Mouse (Mus musculus) neural tube, embryonic 13.5 days (tissue): ENCODE results near the gene Mthfd2. TPM values are rescaled to one million over a fixed set of nuclear protein-coding genes. Genes with fewer than 3 reads are reported as not detected.
"Not testable (repeated sequence)": the region's sequence is repeated elsewhere in the genome, so short reads cannot be mapped to it uniquely, and the experiment has no call there.

Experiments
- ATAC-seq: fragments of 200-750 bp; cut with Nextera tagmentation; 2 replicates; pipeline ENCODE4 v1.8.0; 2017; ENCODE audit warnings: low read depth, mild to moderate bottlenecking, moderate TSS enrichment, moderate library complexity
- H3K27ac ChIP-seq: fragments of 300-500 bp; sonication (generic); replicated peaks from 2 replicates; pipeline ENCODE4 v1.5.1; 2015; ENCODE audit warnings: moderate library complexity, mild to moderate bottlenecking, inconsistent platforms
- H3K27me3 ChIP-seq: fragments of 300-500 bp; sonication (generic); 2 replicates; pipeline ENCODE4 v1.6.1; 2015; ENCODE audit warnings: mild to moderate bottlenecking, inconsistent platforms
- H3K36me3 ChIP-seq: fragments of 300-500 bp; sonication (generic); 2 replicates; pipeline ENCODE4 v1.6.1; 2015; ENCODE audit warnings: mild to moderate bottlenecking, inconsistent platforms
- H3K4me1 ChIP-seq: fragments of 300-500 bp; sonication (generic); replicated peaks from 2 replicates; pipeline ENCODE4 v1.6.1; 2015; ENCODE audit warnings: inconsistent platforms
- H3K4me2 ChIP-seq: fragments of 300-500 bp; sonication (generic); 2 replicates; pipeline ENCODE4 v1.6.1; 2015; ENCODE audit warnings: inconsistent platforms, mild to moderate bottlenecking, moderate library complexity
- H3K4me3 ChIP-seq: fragments of 300-500 bp; sonication (generic); 2 replicates; pipeline ENCODE4 v1.5.1; 2015; ENCODE audit warnings: mild to moderate bottlenecking, inconsistent platforms
- H3K9ac ChIP-seq: fragments of 300-500 bp; sonication (generic); 2 replicates; pipeline ENCODE4 v1.6.1; 2015; ENCODE audit warnings: moderate library complexity, mild to moderate bottlenecking, inconsistent platforms
- H3K9me3 ChIP-seq: fragments of 300-500 bp; sonication (generic); 2 replicates; pipeline ENCODE4 v1.6.1; 2016; ENCODE audit warnings: inconsistent platforms
- WGBS: fragments of 180-500 bp; shearing (Covaris S2); methylation state at CpG from one replicate; pipeline ENCODE4 v1.1.7; 2015; 5-methylcytosine and 5-hydroxymethylcytosine counted together
- polyA plus RNA-seq: library from polyadenylated mRNA; unstranded; fragments of >200 nt; fragmentation: Nextera tagmentation; extraction: Ambion mirVana; gene quantifications from 2 replicates; pipeline ENCODE4 v1.2.1, GENCODE M21; 2015

The Mthfd2 gene
- polyA plus RNA-seq, 1 experiment from 2014 or later = 27.6 TPM

DNA sequence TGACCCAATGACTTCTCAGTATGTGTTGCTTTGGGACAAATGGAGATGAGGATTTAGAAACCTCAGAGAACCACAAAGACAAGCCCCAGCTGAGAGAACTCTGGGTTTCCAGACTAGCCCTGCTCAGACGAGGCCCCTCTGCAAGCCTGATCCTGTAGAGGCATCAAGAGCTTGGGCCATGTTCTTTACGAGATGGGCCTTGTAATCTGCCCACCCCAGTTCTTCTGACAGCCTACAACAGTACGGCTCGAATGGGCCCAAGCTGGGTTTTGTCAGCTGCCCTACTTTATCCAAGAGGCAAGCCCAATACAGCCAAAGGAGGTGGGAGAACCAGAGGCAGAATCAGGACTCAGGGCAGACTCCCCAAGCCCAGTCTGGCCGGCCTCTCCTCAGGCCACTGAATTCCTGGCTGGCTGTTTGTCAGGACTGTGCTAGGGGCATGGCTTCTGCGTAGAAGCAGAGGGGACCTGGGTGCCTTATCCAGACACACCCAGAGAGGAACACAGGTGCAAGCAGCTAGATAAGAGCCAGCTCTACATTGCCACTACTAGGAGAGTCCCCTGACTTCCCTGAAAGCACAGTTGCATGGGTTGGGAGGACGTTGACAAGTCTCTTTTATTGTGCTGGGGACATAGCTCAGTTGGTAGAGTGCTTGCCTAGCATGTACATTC is 25.9 kb upstream of the Mthfd2 start:
- Histone ChIP-seq H3K4me3 (no peak overlapping the region), H3K9me3 (no peaks in the 10 kb centered on the region), H3K4me1 (peaks cover 15% of the 10 kb centered on the region), H3K27ac (no peak overlapping the region), H3K4me2 (no peak overlapping the region), H3K9ac (0 out of 2 replicates have a peak overlapping the region, but pooled peaks have one; percentile 3), H3K36me3 (peaks cover 28% of the 10 kb centered on the region), H3K27me3 (no peaks in the 10 kb centered on the region)
- ATAC-seq = no peak
- WGBS = 82% methylated on average over 7 of the region's 7 CpGs

DNA sequence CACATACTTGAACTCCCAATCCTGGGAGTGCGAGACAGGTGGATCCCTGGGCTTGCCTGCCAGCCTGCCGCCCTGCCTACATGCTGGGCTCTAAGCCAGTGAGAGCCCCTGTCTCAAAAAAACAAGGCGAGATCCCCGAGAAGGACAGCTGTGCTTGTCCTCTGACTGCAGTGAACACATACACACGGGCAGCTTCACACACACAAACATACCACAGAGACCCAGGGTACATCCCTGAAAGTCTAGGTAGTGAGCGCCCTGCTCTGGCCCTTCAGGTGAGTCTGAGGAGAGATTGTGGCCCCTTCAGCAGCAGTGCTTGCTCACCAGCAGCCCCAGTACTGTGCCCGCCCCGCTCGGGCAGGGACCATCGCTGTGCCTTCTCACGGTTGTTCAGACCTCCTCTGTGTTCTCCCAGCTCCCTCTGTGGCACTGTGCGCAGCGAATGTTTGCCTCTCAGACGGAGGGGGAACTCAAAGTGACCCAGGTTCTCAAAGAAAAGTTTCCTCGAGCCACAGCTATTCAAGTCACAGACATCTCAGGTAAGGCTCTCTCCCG is 25.2 kb upstream of the Mthfd2 start:
- 91% methylated on average over 16 of the region's 16 CpGs for WGBS
- peaks cover 28% of the 10 kb centered on the region for H3K36me3 ChIP-seq
- H3K27ac ChIP-seq = no peak overlapping the region
- peaks cover 15% of the 10 kb centered on the region for H3K4me1 ChIP-seq
- no peaks in the 10 kb centered on the region for H3K9me3 ChIP-seq
- no peak for ATAC-seq
- no peaks in the 10 kb centered on the region for H3K27me3 ChIP-seq
- no peak overlapping the region for H3K4me2 ChIP-seq
- 0 out of 2 replicates have a peak overlapping the region, but pooled peaks have one; percentile 92 for H3K9ac ChIP-seq
- H3K4me3 ChIP-seq = no peak overlapping the region

DNA sequence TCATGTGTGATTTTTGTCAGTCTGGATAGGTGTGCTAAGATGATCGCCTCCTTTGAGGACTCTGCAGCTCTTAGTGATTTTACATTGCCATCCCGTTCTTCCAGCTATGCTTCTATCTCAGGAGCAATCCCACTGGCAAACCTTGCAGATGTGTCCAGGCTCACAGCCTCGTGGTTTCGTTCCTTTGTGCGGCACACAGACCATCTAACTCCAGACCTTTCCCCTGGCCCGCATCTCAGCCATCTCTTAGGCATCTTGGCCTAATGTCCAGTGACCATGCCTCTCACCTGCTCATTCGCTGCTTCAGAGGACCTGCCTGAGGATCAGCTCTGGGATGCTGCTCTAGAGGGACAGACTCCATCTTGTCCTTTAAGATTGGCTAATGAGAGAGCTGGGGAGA is 24.5 kb upstream of the Mthfd2 start:
- no peaks in the 10 kb centered on the region for H3K27me3 ChIP-seq
- peak overlapping the region; percentile 92 for H3K9ac ChIP-seq
- H3K9me3 ChIP-seq = no peaks in the 10 kb centered on the region
- peak overlapping the region; percentile 86 for H3K4me3 ChIP-seq
- peaks cover 27% of the 10 kb centered on the region for H3K36me3 ChIP-seq
- 83% methylated on average over 7 of the region's 7 CpGs for WGBS
- peaks cover 15% of the 10 kb centered on the region for H3K4me1 ChIP-seq
- no peak for ATAC-seq
- no peak overlapping the region for H3K27ac ChIP-seq
- peak overlapping the region; percentile 93 for H3K4me2 ChIP-seq

DNA sequence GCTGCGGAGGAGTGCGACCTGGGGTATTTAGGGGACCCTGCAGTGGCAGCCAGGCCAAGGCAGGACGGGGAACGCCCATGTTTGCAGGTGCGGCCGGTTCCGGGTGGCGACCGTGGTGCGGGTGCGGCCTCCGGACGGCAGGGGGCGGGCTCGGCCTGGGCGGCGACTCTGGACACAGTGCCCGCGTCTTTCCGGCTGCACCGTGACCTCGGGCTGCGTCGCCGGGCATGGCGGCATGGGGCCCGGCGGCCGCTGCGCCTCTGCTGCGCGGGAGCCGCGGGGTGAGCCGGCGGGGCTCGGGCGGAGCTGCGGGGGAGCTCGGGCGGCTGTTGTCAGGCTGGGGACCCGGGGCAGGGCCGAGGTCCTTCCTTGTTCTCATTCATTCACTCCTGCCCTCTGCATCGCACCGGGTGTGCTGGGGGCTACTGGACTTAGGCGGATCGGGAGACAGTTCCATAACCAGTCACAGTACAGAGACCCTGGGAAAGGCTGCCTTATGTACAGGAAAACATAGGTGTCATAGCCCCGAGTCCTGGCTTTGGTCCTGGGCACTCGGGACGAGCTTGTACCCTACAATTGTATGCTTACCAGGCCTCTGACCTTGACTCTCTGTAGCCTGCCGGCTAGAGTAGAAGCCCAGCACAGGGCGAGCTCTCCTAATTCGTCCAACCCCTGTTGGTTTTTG is 23.7 kb upstream of the Mthfd2 start:
- Histone ChIP-seq H3K36me3 (peaks cover 19% of the 10 kb centered on the region), H3K4me1 (peaks cover 15% of the 10 kb centered on the region), H3K4me2 (peak overlapping the region; percentile 93), H3K27ac (peak overlapping the region; percentile 53), H3K9ac (peak overlapping the region; percentile 92), H3K27me3 (no peaks in the 10 kb centered on the region), H3K9me3 (no peaks in the 10 kb centered on the region), H3K4me3 (peak overlapping the region; percentile 86)
- peak; percentile 94 for ATAC-seq
- under 1% methylated on average over 52 of the region's 53 CpGs for WGBS

DNA sequence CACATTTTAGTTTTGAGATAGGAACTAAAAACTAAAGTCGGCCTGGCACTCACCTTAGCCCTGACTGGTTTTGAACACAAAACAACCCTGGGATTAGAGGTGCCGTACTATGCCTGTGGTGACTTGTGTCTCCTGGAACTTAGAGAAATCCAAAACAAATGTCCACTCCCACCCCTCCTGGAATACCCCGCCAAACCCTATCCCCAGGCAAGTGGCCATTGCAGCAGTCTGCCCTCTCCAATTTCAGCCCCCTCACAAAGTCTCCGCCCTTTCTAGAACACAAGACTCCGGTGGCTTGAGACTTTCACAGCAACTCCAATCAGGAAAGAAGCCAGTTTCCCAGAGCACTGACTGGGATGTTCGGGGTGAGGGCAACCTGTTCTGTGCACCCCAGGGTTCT is 23.2 kb upstream of the Mthfd2 start, which contains the start of gene Bola3:
Gene Bola3, plus strand, starts transcription at position 275 of the 400 bp plus-strand sequence.
- ATAC-seq = peak; percentile 37
- H3K36me3 ChIP-seq = peaks cover 16% of the 10 kb centered on the region

DNA sequence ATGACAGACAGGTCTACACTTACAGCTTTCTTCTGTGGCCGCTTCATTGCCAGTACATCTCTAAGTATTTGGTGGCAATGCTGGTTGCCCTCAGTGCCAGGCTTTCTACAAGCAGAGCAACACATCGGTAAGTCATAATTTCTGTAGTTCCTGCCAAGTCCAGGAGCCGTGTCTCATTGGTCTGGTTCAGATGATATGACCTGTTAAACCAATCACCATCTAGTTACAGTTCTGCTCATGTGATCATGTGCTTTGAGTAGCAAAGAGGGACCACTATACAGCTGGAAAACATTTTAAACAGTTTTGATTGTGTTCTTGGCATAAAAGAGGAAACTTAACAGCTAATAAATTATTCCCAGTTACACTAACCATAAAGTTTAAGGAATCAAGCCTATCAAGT is 22.2 kb upstream of the Mthfd2 start:
- no peak overlapping the region for H3K9ac ChIP-seq
- WGBS = 95% methylated on average over 3 of the region's 3 CpGs
- H3K36me3 ChIP-seq = peaks cover 12% of the 10 kb centered on the region
- H3K27ac ChIP-seq = no peak overlapping the region
- no peak overlapping the region for H3K4me3 ChIP-seq
- H3K4me2 ChIP-seq = no peak overlapping the region
- H3K9me3 ChIP-seq = no peaks in the 10 kb centered on the region
- peaks cover 15% of the 10 kb centered on the region for H3K4me1 ChIP-seq
- no peak for ATAC-seq
- no peaks in the 10 kb centered on the region for H3K27me3 ChIP-seq

More for the DNA sequence above, 23.2 kb upstream of the Mthfd2 start, which contains the start of gene Bola3:
- Histone ChIP-seq H3K9ac (peak within 1 kb of the TSS; percentile 92), H3K4me3 (peak within 1 kb of the TSS; percentile 86), H3K4me2 (peak within 1 kb of the TSS; percentile 93), H3K9me3 (no peaks in the 10 kb centered on the region), H3K4me1 (peaks cover 15% of the 10 kb centered on the region), H3K27me3 (no peaks in the 10 kb centered on the region), H3K27ac (peak within 1 kb of the TSS; percentile 53)
- WGBS = 29% methylated on average over 6 of the region's 6 CpGs

DNA sequence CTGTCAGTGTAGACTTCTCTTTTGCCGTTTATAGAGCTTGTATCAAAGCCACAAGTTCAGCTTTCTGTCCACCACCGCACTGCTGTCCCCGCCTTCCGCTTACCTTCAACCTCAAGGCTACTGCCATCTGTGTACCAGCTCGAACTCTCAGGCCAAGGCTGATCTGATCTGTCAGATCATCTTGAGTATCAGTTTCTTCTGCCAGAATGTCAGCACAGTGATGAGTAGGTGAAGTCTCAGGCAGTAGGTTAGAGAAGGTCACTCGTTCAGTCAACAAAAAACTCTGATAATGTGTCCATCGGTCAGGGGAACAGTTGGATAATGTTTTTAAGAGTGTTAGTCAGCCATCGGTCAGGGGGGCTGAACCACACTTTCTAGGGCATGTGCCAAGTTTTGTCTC is 19.6 kb upstream of the Mthfd2 start:
- not testable (repeated sequence) for H3K9me3 ChIP-seq, H3K4me3 ChIP-seq, H3K4me2 ChIP-seq, ATAC-seq, H3K27me3 ChIP-seq, H3K27ac ChIP-seq, H3K9ac ChIP-seq
- peaks cover 10% of the 10 kb centered on the region for H3K4me1 ChIP-seq
- H3K36me3 ChIP-seq = peaks cover 33% of the 10 kb centered on the region
- WGBS = 93% methylated on average over 8 of the region's 8 CpGs

DNA sequence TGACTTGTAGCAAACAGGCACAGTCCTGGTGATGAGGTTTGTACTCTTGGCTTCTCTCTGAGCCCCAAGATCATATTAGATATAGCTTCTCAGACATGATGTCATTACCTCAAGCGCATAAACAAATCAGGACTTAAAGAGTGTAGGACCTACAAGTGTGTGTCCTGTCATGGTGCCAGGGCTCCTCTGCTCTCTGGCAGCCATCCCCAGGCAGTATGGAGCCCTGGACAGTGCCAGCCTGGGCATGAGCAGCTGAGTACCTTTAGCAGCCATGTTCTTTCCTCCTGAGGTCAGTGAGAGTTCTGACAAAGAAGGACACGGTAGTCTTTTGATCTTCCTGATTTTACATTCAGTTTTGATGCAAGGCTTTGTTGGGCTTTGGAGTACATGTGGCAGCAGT is 17.2 kb upstream of the Mthfd2 start:
- H3K36me3 ChIP-seq = peaks cover 53% of the 10 kb centered on the region
- no peak overlapping the region for H3K27ac ChIP-seq
- WGBS = 97% methylated on average over 2 of the region's 2 CpGs
- H3K4me1 ChIP-seq = no peaks in the 10 kb centered on the region
- no peak overlapping the region for H3K9ac ChIP-seq
- no peaks in the 10 kb centered on the region for H3K9me3 ChIP-seq
- H3K27me3 ChIP-seq = no peaks in the 10 kb centered on the region
- no peak overlapping the region for H3K4me2 ChIP-seq
- H3K4me3 ChIP-seq = no peak overlapping the region
- ATAC-seq = no peak

DNA sequence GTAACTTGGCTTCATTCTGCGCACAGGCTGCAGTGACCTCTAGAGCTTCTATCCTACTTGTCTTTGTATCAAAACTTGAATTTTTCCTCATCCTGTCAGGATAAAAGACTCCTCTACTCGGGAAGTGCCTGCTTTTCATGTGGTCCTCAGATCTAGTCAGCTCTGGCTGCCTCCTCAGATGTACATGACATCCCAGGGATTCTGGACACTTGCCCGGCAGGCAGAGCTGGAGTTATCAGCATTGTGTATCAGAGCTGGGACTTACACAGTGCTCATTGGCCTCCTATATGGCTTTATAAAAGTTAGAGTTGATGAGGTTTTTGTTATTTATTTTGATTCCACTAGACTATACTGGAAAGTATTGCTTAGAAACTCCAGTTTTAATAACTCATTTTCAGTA is 15.7 kb upstream of the Mthfd2 start:
- Histone ChIP-seq H3K4me1 (no peaks in the 10 kb centered on the region), H3K36me3 (peaks cover 66% of the 10 kb centered on the region), H3K27me3 (no peaks in the 10 kb centered on the region), H3K9me3 (no peaks in the 10 kb centered on the region), H3K9ac (no peak overlapping the region), H3K4me3 (no peak overlapping the region), H3K4me2 (no peak overlapping the region), H3K27ac (no peak overlapping the region)
- ATAC-seq = no peak
- WGBS = 88% methylated on average over 3 of the region's 3 CpGs

DNA sequence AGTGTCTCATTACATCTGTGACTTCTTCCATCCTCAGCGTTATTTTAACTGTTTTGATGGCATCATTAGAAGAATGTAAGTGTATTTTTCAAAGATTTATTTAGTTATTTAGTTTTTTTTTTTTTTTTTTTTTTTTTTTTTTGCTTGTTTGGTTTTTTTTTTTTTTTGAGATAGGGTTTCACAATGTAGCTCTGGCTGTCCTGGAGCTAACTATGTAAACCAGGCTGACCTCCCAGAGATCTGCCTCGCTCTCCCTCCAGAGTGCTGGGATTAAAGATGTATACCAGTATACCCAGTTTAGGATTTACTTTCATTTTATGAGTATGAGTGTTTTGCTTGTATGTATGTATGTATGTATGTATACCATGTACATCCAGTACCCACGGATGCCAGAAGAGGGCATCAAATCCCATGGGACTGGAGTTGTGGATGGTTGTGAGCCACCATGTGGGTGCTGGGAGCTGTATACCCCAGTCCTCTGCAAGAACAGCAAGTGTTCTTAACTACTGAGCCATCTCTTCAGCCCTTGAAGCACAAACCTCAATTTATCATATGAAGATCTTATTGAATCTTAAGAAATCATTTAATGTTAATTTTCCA is 2.0 kb upstream of the Mthfd2 start:
- no peak for ATAC-seq
- peak overlapping the region; percentile 85; the same call in 1 of the 2 replicates for H3K4me2 ChIP-seq
- 93% methylated on average over 3 of the region's 3 CpGs for WGBS

DNA sequence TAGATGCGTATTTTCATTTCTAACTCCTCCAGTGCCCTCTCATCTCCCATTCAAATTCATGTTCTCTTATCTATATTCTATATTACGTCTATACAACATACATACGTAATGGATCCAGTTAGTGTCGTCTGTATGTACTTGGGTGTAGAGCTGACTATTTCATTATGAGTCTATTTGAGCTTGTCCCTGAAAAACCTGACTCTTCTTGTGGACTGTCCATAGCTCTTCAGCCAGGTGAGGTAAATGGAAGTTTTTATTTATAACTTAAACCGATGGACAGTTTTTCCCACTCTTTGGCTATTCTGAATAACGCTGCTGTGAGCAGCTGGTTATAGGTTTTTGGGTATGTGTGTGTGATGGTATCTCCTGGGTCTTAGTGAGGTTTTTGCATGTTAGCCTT is 1.1 kb upstream of the Mthfd2 start:
- 72% methylated on average over 6 of the region's 6 CpGs for WGBS
- no peak for ATAC-seq
- no peaks in the 10 kb centered on the region for H3K9me3 ChIP-seq
- peak overlapping the region; percentile 98 for H3K9ac ChIP-seq
- H3K4me1 ChIP-seq = peaks cover 33% of the 10 kb centered on the region
- H3K27ac ChIP-seq = no peak overlapping the region
- H3K36me3 ChIP-seq = peaks cover 22% of the 10 kb centered on the region
- H3K4me2 ChIP-seq = peak overlapping the region; percentile 85
- H3K4me3 ChIP-seq = peak overlapping the region; percentile 89
- no peaks in the 10 kb centered on the region for H3K27me3 ChIP-seq

More for the DNA sequence above, 2.0 kb upstream of the Mthfd2 start:
- Histone ChIP-seq H3K9ac (peak overlapping the region; percentile 98; the same call in 1 of the 2 replicates), H3K4me3 (no peak overlapping the region), H3K4me1 (peaks cover 33% of the 10 kb centered on the region), H3K36me3 (peaks cover 30% of the 10 kb centered on the region), H3K27me3 (no peaks in the 10 kb centered on the region), H3K27ac (no peak overlapping the region), H3K9me3 (no peaks in the 10 kb centered on the region)

DNA sequence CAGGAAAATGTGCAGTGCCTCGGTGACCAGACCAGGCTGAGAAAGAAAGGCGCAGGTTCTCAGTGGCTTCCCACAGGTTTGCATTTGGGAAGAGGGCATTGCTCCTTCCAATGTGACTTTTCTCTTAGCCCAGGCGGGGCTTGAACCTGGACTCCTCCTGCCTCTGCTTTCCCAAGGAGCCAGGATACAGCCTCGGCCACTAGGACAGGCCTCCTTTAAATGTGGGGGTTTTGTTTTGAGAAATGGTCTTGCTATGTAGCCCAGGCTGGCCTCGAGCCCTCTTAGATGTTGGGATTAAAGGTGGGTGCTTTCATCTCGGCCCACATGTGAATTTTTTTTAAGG is 657 bp upstream of the Mthfd2 start:
- Histone ChIP-seq H3K27me3 (no peaks in the 10 kb centered on the region), H3K36me3 (peaks cover 18% of the 10 kb centered on the region), H3K4me3 (peak overlapping the region; percentile 89), H3K9ac (peak overlapping the region; percentile 98), H3K4me1 (peaks cover 33% of the 10 kb centered on the region), H3K27ac (peak overlapping the region; percentile 94), H3K9me3 (no peaks in the 10 kb centered on the region), H3K4me2 (peak overlapping the region; percentile 85)
- WGBS = 11% methylated on average over 6 of the region's 6 CpGs
- no peak for ATAC-seq
